Mouse (Mus musculus) heart, embryonic 16.5 days (tissue): ENCODE data around the gene Zfp169. TPM values are rescaled to one million over a fixed set of nuclear protein-coding genes. Genes with fewer than 3 reads are reported as not detected.
A peak's percentile ranks its signal among the peaks of the same experiment; 100 is the strongest.

Source experiments
- ATAC-seq: fragments of 200-750 bp; cut with Nextera tagmentation; replicated peaks from 2 replicates; pipeline ENCODE4 v1.8.0; 2017; ENCODE audit warnings: moderate number of reproducible peaks; ENCODE audit not compliant: insufficient read depth, low FRiP score; ENCODE audit errors: extremely low read depth
- H3K27ac ChIP-seq: fragments of 300-500 bp; sonication (generic); 2 replicates; pipeline ENCODE4 v1.5.1; 2014; ENCODE audit warnings: mild to moderate bottlenecking, low read length, control low read depth, moderate library complexity
- H3K27me3 ChIP-seq: fragments of 300-500 bp; sonication (generic); 2 replicates; pipeline ENCODE4 v1.6.1; 2014; ENCODE audit warnings: low read length, mixed read lengths; ENCODE audit not compliant: control insufficient read depth, insufficient read depth
- H3K36me3 ChIP-seq: fragments of 300-500 bp; sonication (generic); 2 replicates; pipeline ENCODE4 v1.6.1; 2014; ENCODE audit not compliant: control insufficient read depth, insufficient read depth
- H3K4me1 ChIP-seq: fragments of 300-500 bp; sonication (generic); 2 replicates; pipeline ENCODE4 v1.6.1; 2014; ENCODE audit warnings: low read length, mixed read lengths; ENCODE audit not compliant: control insufficient read depth, insufficient read depth
- H3K4me2 ChIP-seq: fragments of 300-500 bp; sonication (generic); 2 replicates; pipeline ENCODE4 v1.6.1; 2014; ENCODE audit warnings: low read depth, mild to moderate bottlenecking, control low read depth, low read length
- H3K4me3 ChIP-seq: fragments of 300-500 bp; sonication (generic); 2 replicates; pipeline ENCODE4 v1.5.1; 2014; ENCODE audit warnings: mild to moderate bottlenecking, control low read depth, low read length
- H3K9ac ChIP-seq: fragments of 300-500 bp; sonication (generic); 2 replicates; pipeline ENCODE4 v1.6.1; 2014; ENCODE audit warnings: low read length, control low read depth
- H3K9me3 ChIP-seq: fragments of 300-500 bp; sonication (generic); replicated peaks from 2 replicates; pipeline ENCODE4 v1.6.1; 2016; ENCODE audit warnings: low read length; ENCODE audit not compliant: control insufficient read depth
- WGBS: fragments of 180-500 bp; shearing (Covaris S2); extraction: QIAGEN DNeasy Blood & Tissue Kit; methylation state at CpG from one replicate; pipeline ENCODE4 v1.1.7; 2014; 5-methylcytosine and 5-hydroxymethylcytosine counted together
- polyA plus RNA-seq: library from polyadenylated mRNA; unstranded; fragments of >200 nt; fragmentation: Nextera tagmentation; extraction: Ambion mirVana; gene quantifications from 2 replicates; pipeline ENCODE4 v1.2.1, GENCODE M21; 2015

Gene Zfp169
- polyA plus RNA-seq, 1 experiment from 2014 or later = 2.3 TPM

DNA sequence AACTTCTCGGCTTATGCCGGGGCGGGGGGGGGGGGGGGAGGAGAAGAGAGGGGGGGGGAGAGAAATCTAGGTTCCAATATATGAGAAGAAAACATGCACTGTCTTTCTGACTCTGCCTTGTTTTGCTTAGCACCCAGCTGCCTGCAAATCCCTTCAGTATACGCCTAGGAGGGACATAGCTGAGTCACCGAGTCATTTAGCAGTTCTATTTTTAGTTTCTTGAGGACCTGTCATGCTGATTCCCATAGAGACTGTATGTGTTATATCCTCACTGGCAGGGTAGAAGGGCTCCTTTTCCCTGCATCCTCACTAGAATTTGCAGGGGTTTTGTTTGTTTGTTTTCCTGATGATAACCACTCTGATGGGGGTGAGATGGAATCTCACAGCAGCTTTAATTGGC is 20.1 kb downstream of the Zfp169 start:
- Histone ChIP-seq H3K4me1 (peaks cover 16% of the 10 kb centered on the region), H3K9ac (no peak overlapping the region), H3K4me2 (0 out of 2 replicates have a peak overlapping the region, but pooled peaks have one; percentile 8), H3K27me3 (no peaks in the 10 kb centered on the region), H3K27ac (peak overlapping the region; percentile 68), H3K4me3 (no peak overlapping the region), H3K36me3 (peaks cover 37% of the 10 kb centered on the region), H3K9me3 (peaks cover 7% of the 10 kb centered on the region)
- ATAC-seq = peak; percentile 88
- 30% methylated on average over 4 of the region's 5 CpGs for WGBS

DNA sequence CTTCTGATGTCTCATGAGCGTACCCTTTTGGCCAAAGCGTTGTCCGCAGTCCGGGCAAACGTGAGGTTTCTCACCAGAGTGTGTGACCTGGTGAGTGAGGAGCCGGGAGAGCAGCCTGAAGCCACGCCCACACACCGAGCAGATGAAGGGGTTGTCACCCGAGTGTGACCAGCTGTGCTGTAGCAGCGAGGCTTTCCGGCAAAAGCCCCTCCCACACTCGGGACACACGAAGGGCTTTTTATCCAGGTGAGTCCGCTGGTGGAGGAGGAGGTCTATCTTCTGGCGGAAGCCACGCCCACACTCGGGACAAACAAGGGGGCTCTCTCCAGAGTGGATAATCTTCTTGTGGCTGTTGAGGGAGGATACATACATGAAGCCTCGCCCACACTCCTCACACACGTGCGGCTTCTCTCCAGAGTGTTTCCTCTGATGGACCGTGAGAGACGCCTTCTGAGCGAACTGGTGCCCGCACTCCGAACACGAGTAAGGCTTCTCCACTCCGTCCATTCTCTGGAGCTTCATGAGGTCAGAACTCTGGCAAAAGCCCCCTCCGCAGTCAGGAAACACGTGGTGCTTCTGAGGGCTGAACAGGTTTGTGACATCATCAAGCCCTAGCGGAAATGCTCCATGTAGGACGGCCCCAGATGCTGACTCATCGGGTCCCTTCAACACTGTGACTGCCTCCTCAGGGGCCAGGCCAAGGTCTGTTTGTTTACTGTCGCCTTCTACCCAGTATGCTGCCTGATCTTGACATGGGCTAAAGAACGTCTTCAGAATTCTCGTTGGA is 22.7 kb downstream of the Zfp169 start:
- no peak overlapping the region for H3K9ac ChIP-seq

DNA sequence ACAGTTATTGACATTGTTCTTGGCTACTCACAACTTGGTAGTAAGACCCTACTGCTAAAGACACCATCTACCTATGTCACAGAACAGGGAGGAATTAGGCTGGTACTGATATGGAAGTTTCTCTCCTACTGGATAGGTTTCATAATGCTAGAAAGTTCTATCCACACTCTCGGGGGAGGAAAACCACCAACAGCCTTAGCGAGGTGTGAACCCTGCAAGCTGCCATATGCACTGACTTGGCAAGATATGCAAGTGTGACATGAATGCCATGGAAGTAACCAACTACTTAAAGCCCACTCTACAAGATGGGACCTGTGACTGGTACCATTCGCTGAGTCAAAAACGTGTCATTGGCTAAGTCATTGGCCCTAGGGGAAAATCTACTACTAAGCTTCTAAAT is 29.6 kb downstream of the Zfp169 start:
- no peaks in the 10 kb centered on the region for H3K27me3 ChIP-seq
- 85% methylated on average over 4 of the region's 4 CpGs for WGBS
- no peak overlapping the region for H3K27ac ChIP-seq
- no peak overlapping the region for H3K9ac ChIP-seq
- H3K4me1 ChIP-seq = no peaks in the 10 kb centered on the region
- peaks cover 8% of the 10 kb centered on the region; the same call in 1 of the 2 replicates for H3K36me3 ChIP-seq
- H3K4me2 ChIP-seq = no peak overlapping the region
- ATAC-seq = no peak
- no peaks in the 10 kb centered on the region for H3K9me3 ChIP-seq
- no peak overlapping the region for H3K4me3 ChIP-seq

More for the DNA sequence above, 22.7 kb downstream of the Zfp169 start:
- Histone ChIP-seq H3K27me3 (no peaks in the 10 kb centered on the region), H3K27ac (no peak overlapping the region), H3K4me3 (no peak overlapping the region), H3K36me3 (peaks cover 34% of the 10 kb centered on the region), H3K4me2 (no peak overlapping the region), H3K4me1 (peaks cover 16% of the 10 kb centered on the region), H3K9me3 (peaks cover 4% of the 10 kb centered on the region)
- no peak for ATAC-seq
- 87% methylated on average over 35 of the region's 35 CpGs for WGBS

DNA sequence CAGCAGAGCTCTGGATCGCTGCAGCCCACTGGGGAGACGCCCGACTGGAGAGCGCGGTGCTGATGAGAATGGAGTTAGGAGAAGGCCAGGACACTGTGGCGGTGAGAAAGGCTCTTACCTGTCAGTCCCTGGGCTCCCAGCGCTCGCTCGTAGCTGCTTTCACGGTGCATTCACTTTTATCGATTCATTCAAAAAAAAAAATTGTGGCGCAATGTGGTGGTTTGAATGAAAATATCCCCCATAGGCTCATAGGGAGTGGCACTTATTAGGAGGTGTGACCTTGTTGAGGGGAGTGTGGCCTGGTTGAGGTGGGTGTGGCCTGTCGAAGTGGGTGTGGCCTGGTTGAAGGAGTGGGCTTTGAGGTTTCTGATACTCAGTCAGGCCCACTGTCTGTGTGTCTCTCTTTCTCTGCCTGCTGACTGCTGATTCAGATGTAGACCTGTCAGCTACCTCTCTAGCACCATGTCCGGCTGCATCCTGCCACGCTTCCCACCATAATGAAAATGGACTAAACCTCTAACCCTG is 44.5 kb downstream of the Zfp169 start:
- Histone ChIP-seq H3K36me3 (no peaks in the 10 kb centered on the region), H3K4me2 (no peak overlapping the region), H3K27ac (no peak overlapping the region), H3K4me1 (no peaks in the 10 kb centered on the region), H3K27me3 (peaks cover 2% of the 10 kb centered on the region; the same call in 1 of the 2 replicates), H3K4me3 (no peak overlapping the region), H3K9ac (no peak overlapping the region), H3K9me3 (no peaks in the 10 kb centered on the region)
- WGBS = 59% methylated on average over 15 of the region's 15 CpGs
- no peak for ATAC-seq

DNA sequence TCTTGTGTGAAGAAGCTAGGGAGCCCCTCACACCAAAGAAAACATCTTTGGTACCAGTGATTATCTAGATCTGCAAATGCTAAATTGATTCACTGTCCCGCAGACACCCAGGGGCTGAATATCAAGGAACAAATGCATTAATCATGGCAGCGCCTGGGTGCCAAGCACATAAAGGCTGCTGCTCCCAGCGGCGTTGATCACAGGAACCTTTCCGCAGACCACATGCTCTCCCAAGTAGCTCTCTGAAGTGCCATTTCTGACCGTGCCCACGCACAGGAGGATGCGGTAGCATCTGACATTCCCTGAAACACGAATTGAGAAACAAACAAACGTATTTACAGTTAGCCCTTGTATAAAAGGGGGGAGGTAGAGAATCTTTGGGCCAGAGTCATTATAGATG is 47.1 kb downstream of the Zfp169 start:
- H3K27me3 ChIP-seq = peaks cover 2% of the 10 kb centered on the region; the same call in 1 of the 2 replicates
- 63% methylated on average over 10 of the region's 10 CpGs for WGBS
- H3K9me3 ChIP-seq = no peaks in the 10 kb centered on the region
- ATAC-seq = no peak
- H3K4me2 ChIP-seq = no peak overlapping the region
- no peak overlapping the region for H3K9ac ChIP-seq
- no peaks in the 10 kb centered on the region for H3K4me1 ChIP-seq
- H3K27ac ChIP-seq = no peak overlapping the region
- H3K4me3 ChIP-seq = no peak overlapping the region
- no peaks in the 10 kb centered on the region for H3K36me3 ChIP-seq

DNA sequence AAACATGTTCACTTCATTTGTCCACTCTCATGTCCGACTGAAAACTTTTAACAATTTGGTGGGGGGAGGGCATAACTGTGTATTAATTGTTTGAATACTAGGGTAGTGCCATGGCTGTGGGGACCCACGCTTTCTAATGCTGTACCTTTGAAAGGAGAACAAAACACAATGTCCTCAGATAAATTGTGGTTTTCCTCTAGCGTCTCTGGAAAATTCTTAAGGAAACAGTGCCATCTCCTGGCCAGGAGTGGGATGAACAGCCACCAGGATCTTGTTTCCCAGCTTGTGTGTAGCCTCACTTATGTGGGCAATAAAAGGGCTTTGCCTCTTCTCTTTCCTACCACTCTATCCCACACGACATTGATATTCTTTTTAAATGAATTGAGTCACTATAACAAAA is 49.1 kb downstream of the Zfp169 start:
- no peak for ATAC-seq
- Histone ChIP-seq H3K4me2 (no peak overlapping the region), H3K27me3 (peaks cover 2% of the 10 kb centered on the region; the same call in 1 of the 2 replicates), H3K4me1 (no peaks in the 10 kb centered on the region), H3K27ac (no peak overlapping the region), H3K9me3 (no peaks in the 10 kb centered on the region), H3K9ac (no peak overlapping the region), H3K4me3 (no peak overlapping the region), H3K36me3 (no peaks in the 10 kb centered on the region)
- 19% methylated on average over 4 of the region's 4 CpGs for WGBS

DNA sequence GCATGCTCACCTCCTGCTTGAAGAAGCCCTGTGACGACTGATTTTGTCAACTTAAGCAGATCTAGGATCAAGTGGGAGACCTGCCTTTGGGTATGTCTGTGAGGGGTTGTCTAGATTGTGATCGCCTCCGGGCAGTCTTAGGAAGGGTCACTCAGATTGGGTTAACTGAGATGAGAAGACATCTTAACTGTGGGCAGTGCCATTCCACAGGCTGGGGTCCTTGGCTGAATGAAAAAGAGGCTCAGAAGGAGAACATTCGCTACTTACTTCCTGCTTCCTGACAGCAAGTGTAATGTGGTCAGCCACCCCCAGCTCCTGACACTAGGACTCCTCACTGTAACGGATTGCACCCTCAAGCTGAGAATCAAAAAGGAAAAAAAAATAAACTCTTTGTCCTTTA is 54.0 kb downstream of the Zfp169 start:
- no peak overlapping the region for H3K9ac ChIP-seq
- H3K27me3 ChIP-seq = no peaks in the 10 kb centered on the region
- H3K4me2 ChIP-seq = no peak overlapping the region
- H3K36me3 ChIP-seq = no peaks in the 10 kb centered on the region
- no peak overlapping the region for H3K27ac ChIP-seq
- H3K4me3 ChIP-seq = no peak overlapping the region
- 67% methylated on average over 5 of the region's 5 CpGs for WGBS
- no peaks in the 10 kb centered on the region for H3K9me3 ChIP-seq
- H3K4me1 ChIP-seq = no peaks in the 10 kb centered on the region
- no peak for ATAC-seq

DNA sequence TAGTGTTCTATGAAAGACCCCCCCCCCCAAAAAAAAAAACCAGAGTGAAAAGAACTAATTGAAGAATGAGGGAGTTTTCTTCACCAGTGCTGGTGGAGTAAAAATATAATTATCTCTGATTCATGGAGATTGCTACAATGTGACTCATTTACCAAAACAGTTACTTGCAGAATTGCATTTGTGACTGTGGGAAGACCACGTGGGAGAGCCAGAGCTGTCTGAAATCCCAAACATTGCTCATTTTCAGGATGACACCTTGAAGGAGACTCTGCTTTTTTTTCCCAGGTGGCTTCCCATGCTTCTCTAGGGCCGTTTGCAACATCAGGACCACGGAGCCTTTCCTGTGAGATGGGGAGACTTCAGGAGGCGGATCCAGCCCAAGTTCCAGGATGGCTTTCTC is 65.1 kb downstream of the Zfp169 start:
- Histone ChIP-seq H3K36me3 (no peaks in the 10 kb centered on the region), H3K4me2 (no peak overlapping the region), H3K27me3 (no peaks in the 10 kb centered on the region), H3K4me3 (no peak overlapping the region), H3K9ac (no peak overlapping the region), H3K27ac (no peak overlapping the region), H3K9me3 (no peaks in the 10 kb centered on the region), H3K4me1 (peaks cover 8% of the 10 kb centered on the region)
- ATAC-seq = no peak
- 35% methylated on average over 4 of the region's 4 CpGs for WGBS

DNA sequence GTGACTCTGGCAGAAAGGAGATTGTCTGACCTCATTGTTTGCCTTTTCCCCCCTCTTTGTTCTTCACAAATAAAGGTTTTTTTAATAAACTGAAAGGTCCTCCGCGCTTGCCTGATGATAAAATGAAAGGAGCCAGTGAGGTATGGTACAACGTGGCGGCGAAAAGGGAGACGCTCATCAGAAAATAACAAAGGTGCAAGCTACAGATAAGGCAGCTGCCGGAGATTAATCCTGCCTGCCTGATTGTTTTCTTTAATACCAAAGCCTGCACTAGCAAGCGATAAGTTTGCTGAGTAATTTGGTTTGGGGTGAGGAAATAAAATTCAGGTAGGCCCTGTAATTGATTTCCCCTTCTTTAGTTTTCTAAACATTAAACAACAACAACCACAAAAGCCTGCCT is 69.3 kb downstream of the Zfp169 start:
- no peak for ATAC-seq
- H3K27me3 ChIP-seq = no peaks in the 10 kb centered on the region
- H3K4me3 ChIP-seq = no peak overlapping the region
- no peak overlapping the region for H3K9ac ChIP-seq
- H3K36me3 ChIP-seq = no peaks in the 10 kb centered on the region
- WGBS = 24% methylated on average over 8 of the region's 8 CpGs
- peaks cover 8% of the 10 kb centered on the region for H3K4me1 ChIP-seq
- H3K9me3 ChIP-seq = no peaks in the 10 kb centered on the region
- H3K4me2 ChIP-seq = no peak overlapping the region
- H3K27ac ChIP-seq = no peak overlapping the region
